Mouse (Mus musculus) heart, postnatal 0 days (tissue): ENCODE measurements around the gene Kdm4b.

Source experiments
- CTCF ChIP-seq: IDR thresholded peaks from 2 replicates; pipeline ENCODE4 v1.5.1; 2016; ENCODE audit warnings: antibody characterized with exemption, control low read depth, low read depth
- EP300 ChIP-seq: IDR thresholded peaks from 2 replicates; pipeline ENCODE4 v1.6.1; 2016; ENCODE audit warnings: antibody characterized with exemption, low read depth

DNA sequence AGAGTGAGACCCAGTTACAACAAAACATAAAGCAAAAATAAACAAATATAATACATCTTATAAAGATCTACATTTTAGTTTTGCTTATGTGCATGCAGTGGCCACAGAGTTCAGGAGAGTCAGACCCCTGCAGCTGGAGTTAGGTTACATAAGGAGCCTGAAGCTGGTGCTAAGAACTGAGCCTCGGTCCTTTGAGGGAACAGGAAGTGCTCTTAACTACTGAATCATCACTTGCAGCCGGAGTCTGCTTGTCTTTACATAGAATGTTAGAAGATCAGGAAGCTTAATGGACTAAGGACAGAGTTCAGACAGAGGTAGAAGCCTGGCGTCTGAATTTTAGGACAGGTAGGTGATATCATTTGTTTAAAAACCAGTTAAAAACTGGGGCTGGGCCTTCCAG lies 37.0 kb upstream of the Kdm4b start:
- TF ChIP-seq CTCF (no peak), EP300 (no peak)
